Mouse (Mus musculus): ENCODE measurements around the gene Ift74. TPM values are rescaled to one million over a fixed set of nuclear protein-coding genes. Genes with fewer than 3 reads are reported as not detected.
A peak's percentile ranks its signal among the peaks of the same experiment; 100 is the strongest.
"Not testable (repeated sequence)": the region's sequence is repeated elsewhere in the genome, so short reads cannot be mapped to it uniquely, and the experiment has no call there.

Gene Ift74
- 15.9 and 18.6 TPM in 2 replicates for total RNA-seq (2021)
- long read RNA-seq, experiment 1, transcript Ift74-201 (20 exons, 2,139 nt) = major isoform, 35 of 42 reads
- long read RNA-seq, experiment 1, partial matches to known transcripts = 1 of 42 reads
- long read RNA-seq, experiment 1, other reads (novel, unspliced or antisense) = 6 of 42 reads
- long read RNA-seq, experiment 2, transcript Ift74-201 (20 exons, 2,139 nt) = major isoform, 16 of 23 reads
- long read RNA-seq, experiment 2, partial matches to known transcripts = 2 of 23 reads
- long read RNA-seq, experiment 2, other reads (novel, unspliced or antisense) = 4 of 23 reads

- peak; percentile 97 for DNase-seq
These were observed at the start of gene Ift74 for GRCm38 (mm10) chr4:94613972-94614626. Gene Ift74, plus strand, starts transcription at chr4:94614491.

GRCm38 (mm10) chr4:94572677-94573076, 41.6 kb upstream of the Ift74 start:
- DNase-seq = no peak

- no peak for DNase-seq
These were observed 22.4 kb upstream of the Ift74 start for GRCm38 (mm10) chr4:94591765-94592381.

- no peak for DNase-seq
These were observed 21.6 kb upstream of the Ift74 start for GRCm38 (mm10) chr4:94592709-94593108.

DNA sequence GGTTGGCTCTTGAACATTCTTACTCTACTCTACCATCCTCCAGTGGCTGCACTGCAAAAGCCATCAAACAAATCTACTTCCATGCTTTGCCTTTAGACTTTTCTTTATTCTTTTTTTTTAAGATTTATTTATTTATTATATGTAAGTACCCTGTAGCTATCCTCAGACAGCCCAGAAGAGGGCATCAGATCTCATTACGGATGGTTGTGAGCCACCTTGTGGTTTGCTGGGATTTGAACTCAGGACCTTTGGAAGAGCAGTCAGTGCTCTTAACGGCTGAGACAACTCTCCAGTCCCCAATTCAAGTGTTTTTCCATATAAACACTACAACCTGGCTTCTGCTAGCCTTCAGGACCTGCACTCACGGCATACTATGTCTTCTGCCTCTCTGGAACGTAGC, 12.9 kb upstream of the Ift74 start:
- DNase-seq = peak; percentile 8

DNA sequence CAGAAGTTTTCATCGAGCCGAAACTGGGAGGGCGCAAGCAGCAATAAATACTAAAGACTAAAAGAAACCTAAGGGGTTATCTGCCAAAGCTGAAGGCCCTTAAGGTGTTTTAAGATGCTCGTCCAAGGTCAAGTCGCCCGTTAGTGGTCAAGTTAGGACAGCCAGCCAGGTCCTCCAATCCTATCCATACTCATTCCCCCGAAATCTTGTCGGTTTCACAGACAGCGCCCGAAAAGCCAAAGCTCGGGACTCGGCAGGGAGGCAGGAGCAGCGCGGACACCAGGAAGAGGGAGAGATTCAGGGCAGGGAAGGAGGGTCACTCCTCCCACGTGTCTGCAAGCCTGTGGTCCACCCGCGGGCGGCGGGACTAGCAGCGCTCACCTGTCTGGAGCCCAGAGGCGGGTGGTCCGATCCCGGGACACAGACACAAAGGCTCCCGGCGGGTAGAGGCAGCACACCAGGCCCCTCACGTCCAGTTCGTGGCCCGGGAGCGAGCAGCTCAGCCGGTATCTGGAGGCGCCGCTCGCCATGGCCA, 11.7 kb upstream of the Ift74 start:
- DNase-seq = peak; percentile 70

- peak; percentile 94 for DNase-seq
These were observed 11.2 kb upstream of the Ift74 start, which contains the start of gene Plaa for GRCm38 (mm10) chr4:94603031-94603629. Gene Plaa, minus strand, starts transcription at chr4:94603244.

DNA sequence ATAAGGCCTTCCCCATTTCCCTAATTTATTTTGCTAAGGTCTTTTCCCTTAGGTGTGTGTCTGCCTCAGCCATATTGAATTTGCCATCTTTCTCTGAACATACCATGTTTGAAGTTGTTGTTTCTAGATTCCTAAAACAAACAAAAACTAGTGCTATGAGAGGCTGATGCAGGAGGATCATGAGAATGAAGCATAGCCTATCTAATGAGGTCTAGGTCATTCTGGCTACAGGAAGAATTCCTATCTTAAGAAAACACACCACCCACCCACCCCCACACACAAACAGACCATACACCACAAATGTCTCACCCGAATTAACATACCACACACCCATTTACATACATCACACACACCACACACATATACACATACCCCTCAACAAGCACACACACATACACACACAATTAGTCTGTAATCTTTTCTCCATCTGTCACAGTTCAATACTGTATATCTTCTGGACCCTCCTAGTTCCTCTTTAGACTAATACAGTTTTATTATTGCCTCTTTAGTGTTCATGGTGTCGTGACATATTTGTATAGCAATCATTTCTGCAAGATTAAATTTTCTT, 9.8 kb upstream of the Ift74 start:
- DNase-seq = no peak

DNA sequence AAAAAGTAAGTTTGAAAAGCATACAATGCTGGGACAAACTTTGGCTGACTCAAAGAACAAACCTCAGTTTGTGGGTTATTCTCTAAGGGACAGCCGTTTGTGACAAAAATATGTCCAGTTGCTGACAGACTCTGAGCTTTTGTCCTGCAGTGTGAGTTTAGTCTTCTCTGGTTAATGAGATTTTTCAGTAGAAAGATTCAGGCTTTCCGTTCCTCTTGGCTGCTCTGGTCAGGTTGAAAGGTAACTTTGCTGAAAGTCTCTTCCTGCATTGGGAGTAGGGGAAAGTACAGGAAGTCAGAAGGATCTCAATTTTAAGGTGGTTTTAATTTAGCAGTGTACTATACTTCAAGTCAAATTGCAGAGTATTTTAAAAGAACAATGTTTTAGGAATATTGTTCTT, 8.7 kb upstream of the Ift74 start:
- no peak for DNase-seq

GRCm38 (mm10) chr4:94610339-94610738, 4.0 kb upstream of the Ift74 start:
- no peak for DNase-seq

GRCm38 (mm10) chr4:94614627-94615006, 326 bp downstream of the Ift74 start:
- no peak for DNase-seq

DNA sequence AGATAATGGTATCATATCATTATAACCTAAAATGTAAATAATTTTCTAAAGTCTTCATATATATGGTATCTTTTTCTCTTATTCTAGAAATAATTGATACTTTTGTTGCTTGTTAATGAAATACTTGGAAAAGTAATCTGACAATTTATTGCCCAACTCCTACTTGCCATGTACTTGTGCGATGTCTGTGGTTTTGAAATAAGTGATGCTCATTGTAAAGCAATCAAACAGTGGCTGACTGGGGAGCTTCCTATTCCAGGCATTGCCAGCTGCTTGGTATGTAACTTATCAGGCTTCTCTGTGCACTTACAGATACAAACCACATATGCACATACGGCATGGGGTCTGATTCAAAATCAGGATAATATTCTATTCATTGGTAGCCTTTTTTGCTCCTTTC, 5.8 kb downstream of the Ift74 start:
- no peak for DNase-seq

GRCm38 (mm10) chr4:94643141-94643540, 28.9 kb downstream of the Ift74 start:
- no peak for DNase-seq

DNA sequence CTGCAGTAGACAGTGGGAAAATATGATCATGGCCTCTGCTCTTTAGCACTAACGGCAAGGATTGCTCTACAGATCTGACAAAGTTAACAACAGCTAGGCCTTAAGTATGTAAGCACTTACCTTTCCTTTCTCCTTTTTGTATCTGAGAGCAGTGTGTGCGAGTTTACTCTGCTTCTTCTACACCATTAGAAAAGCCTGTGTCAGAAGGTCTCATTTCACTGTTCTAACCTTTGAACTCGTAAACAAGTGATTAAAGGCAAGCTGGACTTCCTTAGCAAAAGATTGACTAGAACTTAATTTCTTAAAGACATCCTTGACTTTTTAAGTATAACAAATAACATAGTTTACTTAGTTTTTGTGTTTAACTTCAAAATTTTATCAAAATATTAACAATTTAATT, 35.6 kb downstream of the Ift74 start, which contains the start of gene Lrrc19:
Lrrc19 (minus strand) TSS at position 225 of the 400 bp plus-strand sequence.
- DNase-seq = no peak

DNA sequence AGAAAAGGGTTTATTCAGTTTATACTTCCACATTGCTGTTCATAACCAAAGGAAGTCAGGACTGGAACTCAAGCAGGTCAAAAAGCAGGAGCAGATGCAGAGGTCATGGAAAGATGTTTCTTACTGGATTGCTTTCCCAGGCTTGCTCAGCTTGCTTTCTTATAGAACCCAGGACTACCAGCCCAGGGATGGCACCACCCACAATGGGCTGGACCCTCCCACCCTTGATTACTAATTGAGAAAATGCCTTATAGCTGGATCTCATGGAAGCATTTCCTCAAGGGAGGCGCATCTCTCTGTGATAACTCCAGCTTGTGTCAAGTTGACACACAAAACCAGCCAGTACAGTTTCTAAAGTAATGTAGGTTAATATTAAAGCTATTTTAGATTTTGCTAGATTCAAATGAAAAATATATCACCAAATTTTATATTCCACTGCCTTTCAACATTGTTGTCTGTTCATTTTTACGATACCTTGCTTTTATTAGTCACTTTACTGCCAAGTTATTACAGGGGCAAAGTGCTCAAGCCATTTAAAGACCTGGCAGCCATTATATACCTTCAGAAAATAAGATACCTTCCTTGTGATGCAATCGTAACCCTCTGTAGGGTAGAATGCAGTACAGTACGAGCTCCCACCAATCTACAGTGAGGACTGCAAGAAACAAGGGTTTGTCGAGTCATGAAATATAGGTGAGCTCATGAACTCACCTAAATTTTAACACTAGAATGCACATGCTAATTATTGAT, 36.3 kb downstream of the Ift74 start:
- not testable (repeated sequence) for DNase-seq

GRCm38 (mm10) chr4:94669718-94670117, 55.4 kb downstream of the Ift74 start:
- DNase-seq = peak; percentile 42

DNA sequence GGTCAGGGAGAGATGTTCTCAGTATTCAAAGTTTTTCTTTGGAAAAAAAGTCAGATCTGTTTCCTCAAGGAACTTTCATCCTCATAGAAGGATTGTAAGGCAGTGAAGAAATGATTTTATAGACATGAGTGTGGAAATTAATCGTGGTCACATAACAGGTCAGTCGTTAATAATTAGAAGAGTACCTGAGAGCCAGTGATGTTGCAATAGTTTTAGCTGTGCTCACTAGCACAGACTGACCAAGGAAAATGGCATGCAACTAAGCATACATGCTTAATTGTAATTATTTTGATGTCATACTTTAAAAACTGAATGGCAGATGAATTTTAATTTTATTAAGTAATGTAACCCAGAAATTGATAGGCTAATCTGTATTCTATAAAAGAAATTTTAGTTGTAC, 66.4 kb downstream of the Ift74 start:
- DNase-seq = no peak

DNA sequence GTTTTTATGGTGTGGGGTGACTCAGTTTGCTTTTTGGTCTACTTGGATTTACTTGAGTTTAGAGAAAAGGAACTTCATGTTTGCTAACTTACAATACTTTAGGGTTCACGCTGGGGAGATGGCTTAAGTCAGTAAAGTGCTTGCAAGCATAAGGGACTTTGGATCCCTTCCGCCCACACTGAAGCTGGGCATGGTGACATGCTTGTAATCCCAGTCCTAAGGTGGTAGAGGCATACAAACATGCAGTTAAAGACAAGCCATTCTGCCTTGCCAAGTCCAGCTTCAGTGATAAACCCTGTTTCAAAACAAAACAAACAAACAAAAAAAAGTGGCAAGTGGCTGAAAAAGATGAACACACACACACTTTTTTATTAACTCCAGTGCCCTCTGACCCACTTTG, 66.9 kb downstream of the Ift74 start:
- no peak for DNase-seq

GRCm38 (mm10) chr4:94682029-94682428, 67.7 kb downstream of the Ift74 start:
- DNase-seq = no peak

DNA sequence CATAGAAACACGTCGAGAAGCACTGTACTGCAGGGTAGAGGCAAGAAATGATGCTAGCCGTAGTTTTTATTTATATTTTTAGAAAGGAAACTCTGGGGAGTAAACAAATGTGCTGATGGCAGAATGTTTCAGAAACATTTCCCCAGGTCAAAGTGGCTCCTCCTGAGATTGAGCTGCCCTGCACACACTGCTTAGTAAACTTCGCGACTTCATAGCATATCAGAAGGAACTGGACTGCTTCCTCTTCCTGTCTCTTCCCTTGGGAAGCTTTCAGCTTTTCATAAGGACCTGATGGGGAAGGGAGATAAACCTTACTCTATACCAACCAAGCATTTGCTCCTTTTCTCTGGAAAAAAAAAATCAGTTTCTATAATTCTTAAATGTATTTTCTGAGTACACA, 69.0 kb downstream of the Ift74 start:
- no peak for DNase-seq

DNA sequence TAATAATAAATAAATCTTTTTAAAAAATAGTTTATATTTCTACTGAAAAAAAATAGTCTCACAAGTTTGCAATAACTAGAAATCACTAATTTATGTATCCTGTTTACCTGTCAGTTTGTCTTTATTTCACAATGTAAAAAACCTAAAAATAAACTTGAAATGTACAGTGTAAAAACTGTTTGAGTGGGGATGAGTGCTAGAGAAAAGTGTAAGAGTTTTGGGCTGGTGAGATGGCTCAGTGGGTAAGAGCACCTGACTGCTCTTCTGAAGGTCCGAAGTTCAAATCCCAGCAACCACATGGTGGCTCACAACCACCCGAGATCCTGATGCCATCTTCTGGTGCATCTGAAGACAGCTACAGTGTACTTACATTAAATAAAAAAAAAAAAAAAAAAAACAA, 75.5 kb downstream of the Ift74 start:
- DNase-seq = not testable (repeated sequence)

GRCm38 (mm10) chr4:94691078-94691477, 76.8 kb downstream of the Ift74 start:
- DNase-seq = no peak

Measured in adrenal gland, postnatal 14 days (tissue).